Mouse (Mus musculus): Measurements from ENCODE around the gene U90926.

DNA sequence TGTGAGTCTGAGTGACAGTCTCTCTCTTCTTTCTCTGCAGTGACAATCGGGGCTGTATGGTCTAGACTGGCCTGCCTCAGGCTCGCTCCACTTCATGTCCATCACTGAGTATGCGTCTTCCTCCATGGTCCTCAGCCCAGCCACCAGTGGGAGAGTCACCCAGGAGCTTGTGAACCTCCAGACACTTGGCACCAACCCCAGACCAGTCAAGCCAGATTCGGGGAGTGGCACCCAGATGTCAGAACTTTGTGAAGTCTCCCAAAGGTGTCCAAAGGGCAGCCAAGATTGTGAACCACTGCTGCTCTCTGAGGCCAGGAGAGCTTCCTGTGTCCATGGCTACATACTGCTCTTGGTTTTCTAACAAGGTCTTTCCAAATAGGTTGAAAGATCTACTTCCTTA, 3.0 kb downstream of the U90926 start:
- TF ChIP-seq CTCF (IDR thresholded peaks at IDR 0.05; ENCODE audit: control insufficient read depth, insufficient read depth, low read length): no peak
- TF ChIP-seq POLR2A (IDR thresholded peaks at IDR 0.05; ENCODE audit: borderline replicate concordance, control insufficient read depth, low read depth, low read length): no peak

All from bone marrow, adult 2 months (tissue).